Mouse (Mus musculus) forebrain, embryonic 11.5 days (tissue): ENCODE results near the gene Sema4d. TPM values are rescaled to one million over a fixed set of nuclear protein-coding genes. Genes with fewer than 3 reads are reported as not detected.

Source experiments
- ATAC-seq: fragments of 200-750 bp; cut with Nextera tagmentation; replicated peaks from 2 replicates; pipeline ENCODE4 v1.8.0; 2017; ENCODE audit warnings: moderate TSS enrichment; ENCODE audit not compliant: low FRiP score
- DNase-seq: peaks from one replicate; pipeline ENCODE4 v3.0.0-alpha.2; 2017; ENCODE audit warnings: low spot score
- H3K27ac ChIP-seq: fragments of 300-500 bp; sonication (generic); 2 replicates; pipeline ENCODE4 v1.5.1; 2014; ENCODE audit warnings: low read depth, low read length
- H3K27me3 ChIP-seq: fragments of 300-500 bp; sonication (generic); 2 replicates; pipeline ENCODE4 v1.6.1; 2014; ENCODE audit warnings: mild to moderate bottlenecking, low read length, mixed read lengths; ENCODE audit not compliant: control insufficient read depth, insufficient read depth
- H3K36me3 ChIP-seq: fragments of 300-500 bp; sonication (generic); 2 replicates; pipeline ENCODE4 v1.6.1; 2014; ENCODE audit warnings: mild to moderate bottlenecking, low read length, moderate library complexity, mixed read lengths; ENCODE audit not compliant: control insufficient read depth, insufficient read depth
- H3K4me1 ChIP-seq: fragments of 300-500 bp; sonication (generic); replicated peaks from 2 replicates; pipeline ENCODE4 v1.6.1; 2014; ENCODE audit warnings: low read length, mixed read lengths; ENCODE audit not compliant: control insufficient read depth, insufficient read depth
- H3K4me2 ChIP-seq: fragments of 300-500 bp; sonication (generic); 2 replicates; pipeline ENCODE4 v1.6.1; 2014; ENCODE audit warnings: low read depth, mild to moderate bottlenecking, low read length, moderate library complexity, mixed read lengths; ENCODE audit not compliant: severe bottlenecking
- H3K4me3 ChIP-seq: fragments of 300-500 bp; sonication (generic); 2 replicates; pipeline ENCODE4 v1.5.1; 2014; ENCODE audit warnings: low read depth, low read length
- H3K9ac ChIP-seq: fragments of 300-500 bp; sonication (generic); 2 replicates; pipeline ENCODE4 v1.6.1; 2014; ENCODE audit warnings: low read length
- H3K9me3 ChIP-seq: fragments of 300-500 bp; sonication (generic); 2 replicates; pipeline ENCODE4 v1.6.1; 2016; ENCODE audit warnings: low read length, mixed read lengths; ENCODE audit not compliant: control insufficient read depth
- WGBS: fragments of 180-500 bp; shearing (Covaris S2); extraction: QIAGEN DNeasy Blood & Tissue Kit; methylation state at CpG from one replicate; pipeline ENCODE4 v1.1.7; 2014; 5-methylcytosine and 5-hydroxymethylcytosine counted together
- polyA plus RNA-seq: library from polyadenylated mRNA; unstranded; fragments of >200 nt; fragmentation: Nextera tagmentation; extraction: Ambion mirVana; gene quantifications from 2 replicates; pipeline ENCODE4 v1.2.1, GENCODE M21; 2014

Gene Sema4d
- polyA plus RNA-seq, 1 experiment from 2014 or later: 8.4 TPM

- Histone ChIP-seq H3K27me3 (no peaks in the 10 kb centered on the region), H3K27ac (no peak overlapping the region)
Measured at GRCm38 (mm10) chr13:51778351-51778982, 15.1 kb downstream of the Sema4d start.

GRCm38 (mm10) chr13:51777738-51778274, 15.7 kb downstream of the Sema4d start:
- no peaks in the 10 kb centered on the region for H3K36me3 ChIP-seq
- H3K27ac ChIP-seq: no peak overlapping the region
- no peak overlapping the region for H3K9ac ChIP-seq
- H3K9me3 ChIP-seq: no peaks in the 10 kb centered on the region
- DNase-seq (no peak), ATAC-seq (no peak)
- WGBS: 51% methylated on average over 6 of the region's 6 CpGs
- H3K4me1 ChIP-seq: peaks cover 8% of the 10 kb centered on the region
- no peak overlapping the region for H3K4me3 ChIP-seq
- H3K4me2 ChIP-seq: no peak overlapping the region
- H3K27me3 ChIP-seq: no peaks in the 10 kb centered on the region

More at GRCm38 (mm10) chr13:51778351-51778982, 15.1 kb downstream of the Sema4d start:
- 89% methylated on average over 11 of the region's 11 CpGs for WGBS
- H3K9ac ChIP-seq: no peak overlapping the region
- DNase-seq (no peak), ATAC-seq (no peak)
- no peak overlapping the region for H3K4me2 ChIP-seq
- no peaks in the 10 kb centered on the region for H3K9me3 ChIP-seq
- no peak overlapping the region for H3K4me3 ChIP-seq
- H3K4me1 ChIP-seq: peaks cover 8% of the 10 kb centered on the region
- no peaks in the 10 kb centered on the region for H3K36me3 ChIP-seq

- DNase-seq: no peak
- Histone ChIP-seq H3K9ac (peak overlapping the region; percentile 23; the same call in 1 of the 2 replicates), H3K4me3 (no peak overlapping the region), H3K4me1 (peaks cover 8% of the 10 kb centered on the region), H3K27ac (no peak overlapping the region), H3K36me3 (no peaks in the 10 kb centered on the region), H3K27me3 (no peaks in the 10 kb centered on the region), H3K4me2 (no peak overlapping the region), H3K9me3 (no peaks in the 10 kb centered on the region)
- peak; percentile 56 for ATAC-seq
- 8% methylated on average over 11 of the region's 11 CpGs for WGBS
Measured at GRCm38 (mm10) chr13:51777048-51777737, 16.4 kb downstream of the Sema4d start.

- WGBS: 85% methylated on average over 6 of the region's 6 CpGs
- no peak overlapping the region for H3K4me2 ChIP-seq
- no peaks in the 10 kb centered on the region for H3K27me3 ChIP-seq
- no peak overlapping the region for H3K27ac ChIP-seq
- H3K9me3 ChIP-seq: no peaks in the 10 kb centered on the region
- no peaks in the 10 kb centered on the region for H3K36me3 ChIP-seq
- no peak overlapping the region for H3K4me3 ChIP-seq
- DNase-seq (no peak), ATAC-seq (no peak)
- H3K4me1 ChIP-seq: peaks cover 8% of the 10 kb centered on the region
- no peak overlapping the region for H3K9ac ChIP-seq
Measured at GRCm38 (mm10) chr13:51776160-51776737, 17.3 kb downstream of the Sema4d start.

- ATAC-seq (no peak), DNase-seq (no peak)
- WGBS: 91% methylated on average over 10 of the region's 10 CpGs
Measured at GRCm38 (mm10) chr13:51771802-51772206, 21.7 kb downstream of the Sema4d start.

GRCm38 (mm10) chr13:51770647-51771427, 22.7 kb downstream of the Sema4d start:
- Histone ChIP-seq H3K27ac (no peak overlapping the region), H3K9ac (no peak overlapping the region), H3K4me1 (no peaks in the 10 kb centered on the region), H3K4me2 (no peak overlapping the region), H3K27me3 (no peaks in the 10 kb centered on the region), H3K4me3 (no peak overlapping the region), H3K9me3 (no peaks in the 10 kb centered on the region), H3K36me3 (no peaks in the 10 kb centered on the region)
- ATAC-seq (no peak), DNase-seq (no peak)
- WGBS: 94% methylated on average over 14 of the region's 14 CpGs

More at GRCm38 (mm10) chr13:51771802-51772206, 21.7 kb downstream of the Sema4d start:
- Histone ChIP-seq H3K4me3 (no peak overlapping the region), H3K9ac (no peak overlapping the region), H3K9me3 (no peaks in the 10 kb centered on the region), H3K4me1 (peaks cover 2% of the 10 kb centered on the region; the same call in 1 of the 2 replicates), H3K27ac (no peak overlapping the region), H3K4me2 (no peak overlapping the region), H3K27me3 (no peaks in the 10 kb centered on the region), H3K36me3 (no peaks in the 10 kb centered on the region)

GRCm38 (mm10) chr13:51767991-51768761, 25.4 kb downstream of the Sema4d start:
- Histone ChIP-seq H3K9me3 (no peaks in the 10 kb centered on the region), H3K27me3 (no peaks in the 10 kb centered on the region), H3K4me1 (no peaks in the 10 kb centered on the region), H3K4me2 (no peak overlapping the region), H3K27ac (no peak overlapping the region), H3K9ac (no peak overlapping the region), H3K36me3 (no peaks in the 10 kb centered on the region), H3K4me3 (no peak overlapping the region)
- ATAC-seq (no peak), DNase-seq (no peak)
- WGBS: 83% methylated on average over 14 of the region's 14 CpGs

GRCm38 (mm10) chr13:51767513-51767912, 26.0 kb downstream of the Sema4d start:
- Histone ChIP-seq H3K4me1 (no peaks in the 10 kb centered on the region), H3K9ac (no peak overlapping the region), H3K4me3 (no peak overlapping the region), H3K27me3 (no peaks in the 10 kb centered on the region), H3K36me3 (no peaks in the 10 kb centered on the region), H3K4me2 (no peak overlapping the region), H3K9me3 (no peaks in the 10 kb centered on the region), H3K27ac (no peak overlapping the region)
- DNase-seq (no peak), ATAC-seq (no peak)
- WGBS: 81% methylated on average over 8 of the region's 8 CpGs
